Mouse (Mus musculus): ENCODE data around the gene Daam1. TPM values are rescaled to one million over a fixed set of nuclear protein-coding genes. Genes with fewer than 3 reads are reported as not detected.

The Daam1 gene
- polyA plus RNA-seq, 1 experiment from 2014 or later, result 41.2 TPM

- DNase-seq (ENCODE audit: low spot score), result no peak
- no peak for ATAC-seq (ENCODE audit: low FRiP score)
- 38% methylated on average over 5 of the region's 5 CpGs for WGBS
- no peaks in the 10 kb centered on the region for H3K27me3 ChIP-seq (ENCODE audit: control insufficient read depth, insufficient read depth, low read length)
- H3K27ac ChIP-seq, result no peak overlapping the region
- H3K4me1 ChIP-seq (replicated peaks; ENCODE audit: control insufficient read depth, insufficient read depth, low read length), result peaks cover 12% of the 10 kb centered on the region; the same call in 1 of the 2 replicates
- no peaks in the 10 kb centered on the region for H3K9me3 ChIP-seq (ENCODE audit: control insufficient read depth, low read length)
- H3K4me3 ChIP-seq (replicated peaks; ENCODE audit: low read length), result no peak overlapping the region
- peaks cover 56% of the 10 kb centered on the region for H3K36me3 ChIP-seq (replicated peaks; ENCODE audit: control insufficient read depth, insufficient read depth)
- no peak overlapping the region for H3K9ac ChIP-seq
- no peak overlapping the region for H3K4me2 ChIP-seq (replicated peaks)
Observed at GRCm38 (mm10) chr12:71954180-71954935, 123.5 kb downstream of the Daam1 start.

DNA sequence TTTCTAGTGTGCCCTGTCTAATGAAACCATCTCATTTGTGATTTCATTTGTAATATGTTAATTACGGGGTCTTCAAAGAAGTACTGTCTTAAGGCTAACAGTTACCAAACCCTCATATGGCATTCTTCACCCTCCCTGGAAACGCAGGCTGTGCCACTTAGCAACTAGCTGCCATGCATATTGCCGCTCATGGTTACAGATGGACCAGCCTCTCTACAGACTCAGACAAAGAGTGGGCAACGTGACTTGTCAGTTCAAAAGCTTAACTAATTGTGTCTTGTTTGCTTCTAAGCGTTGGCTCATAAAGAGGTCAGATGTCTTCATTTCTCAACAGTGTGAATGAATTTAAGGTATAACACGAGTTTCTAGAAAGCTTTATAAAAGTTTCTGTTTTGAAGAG is 126.1 kb downstream of the Daam1 start:
- peak; percentile 74; the same call in 1 of the 2 replicates for ATAC-seq (ENCODE audit: low FRiP score)
- Histone ChIP-seq H3K9ac (no peak overlapping the region), H3K27me3 (ENCODE audit: control insufficient read depth, insufficient read depth, low read length) (no peaks in the 10 kb centered on the region), H3K4me3 (replicated peaks; ENCODE audit: low read length) (no peak overlapping the region), H3K4me1 (replicated peaks; ENCODE audit: control insufficient read depth, insufficient read depth, low read length) (peaks cover 12% of the 10 kb centered on the region), H3K9me3 (ENCODE audit: control insufficient read depth, low read length) (no peaks in the 10 kb centered on the region), H3K4me2 (replicated peaks) (0 out of 2 replicates have a peak overlapping the region, but pooled peaks have one; percentile 9), H3K36me3 (replicated peaks; ENCODE audit: control insufficient read depth, insufficient read depth) (peaks cover 65% of the 10 kb centered on the region), H3K27ac (no peak overlapping the region)
- DNase-seq (ENCODE audit: low spot score), result peak; percentile 60
- 14% methylated on average over 6 of the region's 6 CpGs for WGBS

- Histone ChIP-seq H3K4me3 (replicated peaks; ENCODE audit: low read length) (no peak overlapping the region), H3K4me2 (replicated peaks) (0 out of 2 replicates have a peak overlapping the region, but pooled peaks have one; percentile 9), H3K27me3 (ENCODE audit: control insufficient read depth, insufficient read depth, low read length) (no peaks in the 10 kb centered on the region), H3K27ac (no peak overlapping the region), H3K4me1 (replicated peaks; ENCODE audit: control insufficient read depth, insufficient read depth, low read length) (peaks cover 12% of the 10 kb centered on the region), H3K9ac (no peak overlapping the region), H3K36me3 (replicated peaks; ENCODE audit: control insufficient read depth, insufficient read depth) (peaks cover 65% of the 10 kb centered on the region), H3K9me3 (ENCODE audit: control insufficient read depth, low read length) (no peaks in the 10 kb centered on the region)
- ATAC-seq (ENCODE audit: low FRiP score) (peak; percentile 54; the same call in 1 of the 2 replicates), DNase-seq (ENCODE audit: low spot score) (no peak)
- WGBS, result 36% methylated on average over 5 of the region's 5 CpGs
Observed at GRCm38 (mm10) chr12:71957496-71957895, 126.6 kb downstream of the Daam1 start.

DNA sequence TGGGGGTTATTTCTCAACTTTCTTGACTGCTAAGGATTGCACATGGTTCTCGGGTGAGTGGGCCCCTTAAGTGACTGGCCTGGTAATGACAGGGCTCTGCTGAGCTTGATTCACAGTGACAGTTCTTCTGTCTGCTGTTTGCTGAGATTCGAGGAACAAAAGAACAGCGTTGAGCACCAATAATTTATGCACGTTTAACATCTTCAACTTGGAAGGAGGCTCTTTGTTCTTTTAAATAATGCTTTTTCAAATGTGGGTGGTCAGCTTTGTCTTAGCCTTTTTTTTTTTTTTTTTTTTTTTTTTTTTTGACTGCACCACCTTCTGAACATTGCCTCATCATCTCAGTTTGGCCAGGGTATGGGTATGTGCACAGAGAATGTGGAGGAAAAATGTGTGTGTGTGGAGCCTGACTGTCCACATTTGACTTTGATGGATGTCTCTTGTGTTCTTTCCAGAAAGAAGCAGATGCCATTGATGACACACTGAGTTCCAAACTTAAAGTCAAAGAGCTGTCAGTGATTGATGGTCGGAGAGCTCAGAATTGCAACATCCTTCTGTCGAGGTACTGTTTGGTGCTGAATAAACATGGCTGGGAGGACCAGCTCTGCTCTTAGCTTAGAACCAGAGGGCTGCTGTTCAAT is 128.6 kb downstream of the Daam1 start:
- no peak overlapping the region for H3K9ac ChIP-seq
- H3K27me3 ChIP-seq (ENCODE audit: control insufficient read depth, insufficient read depth, low read length), result no peaks in the 10 kb centered on the region
- peaks cover 53% of the 10 kb centered on the region for H3K36me3 ChIP-seq (replicated peaks; ENCODE audit: control insufficient read depth, insufficient read depth)
- ATAC-seq (ENCODE audit: low FRiP score) (0 out of 2 replicates have a peak, but pooled peaks have one; percentile 62), DNase-seq (ENCODE audit: low spot score) (no peak)
- no peaks in the 10 kb centered on the region for H3K9me3 ChIP-seq (ENCODE audit: control insufficient read depth, low read length)
- H3K4me1 ChIP-seq (replicated peaks; ENCODE audit: control insufficient read depth, insufficient read depth, low read length), result peaks cover 12% of the 10 kb centered on the region
- 13% methylated on average over 6 of the region's 6 CpGs for WGBS
- no peak overlapping the region for H3K4me2 ChIP-seq (replicated peaks)
- H3K27ac ChIP-seq, result peak overlapping the region; percentile 36; the same call in 1 of the 2 replicates
- no peak overlapping the region for H3K4me3 ChIP-seq (replicated peaks; ENCODE audit: low read length)

DNA sequence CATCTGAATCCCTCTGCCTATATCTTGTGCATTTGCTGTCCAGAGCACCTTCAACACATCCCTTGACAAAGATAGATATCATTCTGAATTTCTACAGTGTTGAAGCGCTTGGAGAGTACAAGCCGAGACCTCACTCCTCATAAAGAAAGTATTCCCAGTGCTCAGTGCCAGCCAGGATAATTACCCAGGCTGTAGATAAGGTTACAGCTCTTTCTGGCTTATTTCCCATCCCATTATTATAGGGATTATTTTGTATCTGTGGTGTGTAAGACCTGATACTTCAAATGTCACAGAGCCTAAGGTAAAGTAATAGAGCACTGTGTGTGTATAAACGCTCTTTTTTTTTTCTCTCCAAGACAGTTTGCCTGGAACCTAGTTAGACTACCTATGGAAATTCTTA is 130.8 kb downstream of the Daam1 start:
- peaks cover 8% of the 10 kb centered on the region for H3K4me1 ChIP-seq (replicated peaks; ENCODE audit: control insufficient read depth, insufficient read depth, low read length)
- no peak for ATAC-seq (ENCODE audit: low FRiP score)
- 89% methylated on average over 3 of the region's 3 CpGs for WGBS
- H3K4me2 ChIP-seq (replicated peaks), result no peak overlapping the region
- no peak overlapping the region for H3K27ac ChIP-seq
- no peak overlapping the region for H3K4me3 ChIP-seq (replicated peaks; ENCODE audit: low read length)
- H3K9ac ChIP-seq, result no peak overlapping the region
- no peaks in the 10 kb centered on the region for H3K9me3 ChIP-seq (ENCODE audit: control insufficient read depth, low read length)
- DNase-seq (ENCODE audit: low spot score), result no peak
- H3K27me3 ChIP-seq (ENCODE audit: control insufficient read depth, insufficient read depth, low read length), result no peaks in the 10 kb centered on the region
- H3K36me3 ChIP-seq (replicated peaks; ENCODE audit: control insufficient read depth, insufficient read depth), result peaks cover 48% of the 10 kb centered on the region

GRCm38 (mm10) chr12:71962616-71963015 is 131.7 kb downstream of the Daam1 start:
- DNase-seq (ENCODE audit: low spot score) (no peak), ATAC-seq (ENCODE audit: low FRiP score) (no peak)
- 66% methylated on average over 4 of the region's 4 CpGs for WGBS
- H3K27ac ChIP-seq, result no peak overlapping the region
- H3K4me1 ChIP-seq (replicated peaks; ENCODE audit: control insufficient read depth, insufficient read depth, low read length), result peaks cover 8% of the 10 kb centered on the region
- no peak overlapping the region for H3K9ac ChIP-seq
- peaks cover 48% of the 10 kb centered on the region for H3K36me3 ChIP-seq (replicated peaks; ENCODE audit: control insufficient read depth, insufficient read depth)
- H3K4me2 ChIP-seq (replicated peaks), result no peak overlapping the region
- H3K9me3 ChIP-seq (ENCODE audit: control insufficient read depth, low read length), result no peaks in the 10 kb centered on the region
- H3K27me3 ChIP-seq (ENCODE audit: control insufficient read depth, insufficient read depth, low read length), result no peaks in the 10 kb centered on the region
- no peak overlapping the region for H3K4me3 ChIP-seq (replicated peaks; ENCODE audit: low read length)

GRCm38 (mm10) chr12:71968592-71968991 is 137.7 kb downstream of the Daam1 start:
- Histone ChIP-seq H3K9ac (no peak overlapping the region), H3K36me3 (replicated peaks; ENCODE audit: control insufficient read depth, insufficient read depth) (peaks cover 31% of the 10 kb centered on the region), H3K4me3 (replicated peaks; ENCODE audit: low read length) (no peak overlapping the region), H3K27ac (no peak overlapping the region), H3K27me3 (ENCODE audit: control insufficient read depth, insufficient read depth, low read length) (no peaks in the 10 kb centered on the region), H3K4me1 (replicated peaks; ENCODE audit: control insufficient read depth, insufficient read depth, low read length) (no peaks in the 10 kb centered on the region), H3K4me2 (replicated peaks) (no peak overlapping the region), H3K9me3 (ENCODE audit: control insufficient read depth, low read length) (no peaks in the 10 kb centered on the region)
- DNase-seq (ENCODE audit: low spot score) (no peak), ATAC-seq (ENCODE audit: low FRiP score) (no peak)
- WGBS, result 82% methylated on average over 4 of the region's 4 CpGs

- H3K36me3 ChIP-seq (replicated peaks; ENCODE audit: control insufficient read depth, insufficient read depth), result peaks cover 35% of the 10 kb centered on the region
- no peaks in the 10 kb centered on the region for H3K27me3 ChIP-seq (ENCODE audit: control insufficient read depth, insufficient read depth, low read length)
- 38% methylated on average over 3 of the region's 3 CpGs for WGBS
- no peak for DNase-seq (ENCODE audit: low spot score)
- no peak overlapping the region for H3K9ac ChIP-seq
- H3K9me3 ChIP-seq (ENCODE audit: control insufficient read depth, low read length), result no peaks in the 10 kb centered on the region
- no peak for ATAC-seq (ENCODE audit: low FRiP score)
- no peak overlapping the region for H3K4me3 ChIP-seq (replicated peaks; ENCODE audit: low read length)
- H3K27ac ChIP-seq, result no peak overlapping the region
- no peak overlapping the region for H3K4me2 ChIP-seq (replicated peaks)
- no peaks in the 10 kb centered on the region for H3K4me1 ChIP-seq (replicated peaks; ENCODE audit: control insufficient read depth, insufficient read depth, low read length)
Observed at GRCm38 (mm10) chr12:71969022-71969421, 138.1 kb downstream of the Daam1 start.

DNA sequence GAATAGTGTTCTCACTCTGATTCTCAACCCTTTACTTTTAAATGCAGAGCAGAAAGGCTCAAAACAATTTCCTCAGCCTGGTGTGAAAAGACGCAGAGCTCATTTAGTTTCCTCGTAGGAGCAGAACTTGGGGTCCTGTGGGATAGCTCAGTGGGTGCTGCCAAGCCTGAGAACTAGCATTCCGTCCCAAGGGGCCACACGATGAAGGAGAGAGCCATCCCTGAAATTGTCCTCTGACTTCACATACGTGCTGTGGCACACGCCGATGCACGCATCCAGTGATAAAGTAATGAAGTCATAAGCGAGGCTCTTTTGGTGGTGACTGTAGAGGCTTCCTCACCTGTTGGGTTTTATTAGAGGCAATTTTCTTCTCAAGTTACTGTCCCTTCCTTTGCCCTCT is 138.6 kb downstream of the Daam1 start:
- no peak for DNase-seq (ENCODE audit: low spot score)
- Histone ChIP-seq H3K36me3 (replicated peaks; ENCODE audit: control insufficient read depth, insufficient read depth) (peaks cover 36% of the 10 kb centered on the region), H3K27me3 (ENCODE audit: control insufficient read depth, insufficient read depth, low read length) (no peaks in the 10 kb centered on the region), H3K4me1 (replicated peaks; ENCODE audit: control insufficient read depth, insufficient read depth, low read length) (no peaks in the 10 kb centered on the region), H3K27ac (no peak overlapping the region), H3K9ac (no peak overlapping the region), H3K4me3 (replicated peaks; ENCODE audit: low read length) (no peak overlapping the region), H3K9me3 (ENCODE audit: control insufficient read depth, low read length) (no peaks in the 10 kb centered on the region), H3K4me2 (replicated peaks) (no peak overlapping the region)
- no peak for ATAC-seq (ENCODE audit: low FRiP score)
- 86% methylated on average over 9 of the region's 9 CpGs for WGBS

All from hindbrain, embryonic 14.5 days (tissue).